Mouse (Mus musculus): ENCODE results near the gene Birc2. TPM values are rescaled to one million over a fixed set of nuclear protein-coding genes. Genes with fewer than 3 reads are reported as not detected.
"Not testable (repeated sequence)": the region's sequence is repeated elsewhere in the genome, so short reads cannot be mapped to it uniquely, and the experiment has no call there.

Birc2 gene
- total RNA-seq, 2 experiments from 2014 or later = 21.9 to 22.0 TPM

DNA sequence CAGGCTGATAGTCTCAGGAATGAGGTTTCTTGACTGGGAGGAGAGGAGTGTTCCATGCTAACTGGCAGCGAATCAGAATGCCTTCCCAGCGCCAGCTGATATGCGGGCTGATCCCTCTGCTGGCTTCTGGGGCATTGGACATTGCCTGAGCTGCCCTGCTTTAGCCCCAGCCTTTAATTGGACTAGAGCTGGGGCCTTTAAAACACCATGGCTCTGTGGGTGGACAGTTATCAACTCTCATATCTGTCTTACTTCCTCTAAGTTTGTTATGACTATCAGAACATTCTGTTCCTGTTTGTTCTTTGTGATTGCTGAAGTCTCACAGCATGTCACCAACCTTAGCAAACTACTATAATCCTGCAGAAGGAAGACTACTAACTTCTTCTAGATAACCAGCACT lies 31.1 kb upstream of the Birc2 start:
- DNase-seq = peak; percentile 20
- intact Hi-C loops (cut with DNase I) = no loop called here
- H3K27ac ChIP-seq = no peak overlapping the region
- TF ChIP-seq CTCF (IDR thresholded peaks at IDR 0.05) = no peak
- no peak overlapping the region for H3K4me3 ChIP-seq

DNA sequence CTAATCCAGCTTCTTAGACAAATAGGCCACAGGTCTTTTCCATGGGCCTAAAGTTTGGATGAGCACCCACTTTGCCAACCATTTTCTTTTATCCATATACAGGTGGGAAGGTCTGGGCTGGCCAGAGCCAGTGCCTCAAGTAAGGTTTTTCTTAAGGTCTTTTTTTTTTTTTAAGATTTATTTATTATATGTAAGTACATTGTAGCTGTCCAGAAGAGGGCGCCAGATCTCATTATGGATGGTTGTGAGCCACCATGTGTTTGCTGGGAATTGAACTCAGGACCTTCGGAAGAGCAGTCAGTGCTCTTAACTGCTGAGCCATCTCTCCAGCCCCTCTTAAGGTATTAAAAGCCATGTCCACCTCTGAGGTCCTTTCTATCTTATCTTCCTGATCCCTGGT lies 30.1 kb upstream of the Birc2 start:
- DNase-seq; intact Hi-C loops (cut with DNase I); H3K4me3 ChIP-seq; H3K27ac ChIP-seq: not testable (repeated sequence)
- TF ChIP-seq CTCF (IDR thresholded peaks at IDR 0.05) = peak; percentile 16; the same call in 1 of the 2 replicates

DNA sequence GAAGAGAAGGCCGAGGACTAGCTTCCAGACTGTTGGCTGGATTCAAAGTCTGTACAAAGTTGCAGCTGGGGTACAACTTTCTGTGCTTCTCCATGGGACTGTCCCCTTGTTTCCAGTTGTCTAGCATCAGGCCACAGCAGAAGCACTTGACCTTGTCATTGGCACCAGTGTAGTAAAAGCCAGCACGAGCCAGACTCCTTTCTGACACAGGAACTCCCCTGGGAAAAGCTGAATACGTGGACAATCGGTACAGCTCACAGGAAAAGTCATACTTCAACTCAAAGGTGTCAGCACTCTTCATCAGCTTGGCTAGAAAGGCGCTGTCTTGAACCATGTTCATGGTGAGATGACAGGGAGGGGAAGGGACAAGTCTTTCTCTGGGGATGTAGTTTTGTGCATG lies 24.1 kb upstream of the Birc2 start:
- no peak for TF ChIP-seq CTCF (IDR thresholded peaks at IDR 0.05)
- DNase-seq = no peak
- Histone ChIP-seq H3K27ac (no peak overlapping the region), H3K4me3 (no peak overlapping the region)
- intact Hi-C loops (cut with DNase I) = no loop called here

DNA sequence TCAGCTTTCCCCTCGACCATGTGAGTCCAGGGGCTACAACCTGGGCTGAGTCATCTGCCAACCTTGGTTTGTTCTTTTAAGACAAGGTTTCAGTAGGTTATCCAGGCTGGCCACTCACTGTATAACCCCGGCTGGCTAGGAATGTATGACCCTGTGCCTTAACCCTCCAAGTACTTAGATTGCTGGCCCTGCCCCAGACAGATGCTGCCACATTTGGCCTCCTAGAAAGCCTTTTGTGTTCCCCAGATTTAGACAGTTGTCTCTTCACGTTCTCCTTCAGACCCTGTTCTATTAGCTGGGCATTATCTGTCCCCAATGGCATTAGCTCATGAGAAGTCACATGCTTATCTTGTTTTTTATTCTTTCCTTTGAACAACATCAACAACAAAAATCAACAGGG lies 19.0 kb upstream of the Birc2 start:
- no peak for TF ChIP-seq CTCF (IDR thresholded peaks at IDR 0.05)
- Histone ChIP-seq H3K4me3 (no peak overlapping the region), H3K27ac (no peak overlapping the region)
- no peak for DNase-seq
- intact Hi-C loops (cut with DNase I) = loop anchor here (5.0 kb wide), 1 partner anchor 144 kb away; no protein-coding TSS in a partner anchor

DNA sequence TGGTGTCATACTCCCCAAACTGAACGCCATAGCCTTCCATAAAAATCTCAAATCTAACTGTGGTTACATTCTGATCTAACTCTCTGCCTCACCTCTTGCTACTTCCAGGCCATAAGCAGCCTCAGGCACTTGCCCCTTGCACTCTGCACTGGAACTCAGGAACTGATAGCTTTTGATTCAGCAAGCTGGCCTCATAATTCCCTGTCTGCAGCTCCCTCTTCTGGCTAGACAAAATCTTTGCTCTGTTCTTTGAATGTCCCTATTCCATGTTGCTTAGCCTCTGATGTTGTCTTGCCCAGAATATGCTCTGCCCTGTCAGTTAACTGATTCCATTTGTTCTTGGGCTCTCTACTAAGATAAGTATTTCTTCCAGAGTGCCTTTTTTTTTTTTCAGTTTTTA lies 18.5 kb upstream of the Birc2 start:
- H3K4me3 ChIP-seq = no peak overlapping the region
- H3K27ac ChIP-seq = no peak overlapping the region
- no peak for DNase-seq
- intact Hi-C loops (cut with DNase I) = loop anchor here (5.0 kb wide), 1 partner anchor 143 kb away; no protein-coding TSS in a partner anchor
- peak; percentile 60 for TF ChIP-seq CTCF (IDR thresholded peaks at IDR 0.05)

DNA sequence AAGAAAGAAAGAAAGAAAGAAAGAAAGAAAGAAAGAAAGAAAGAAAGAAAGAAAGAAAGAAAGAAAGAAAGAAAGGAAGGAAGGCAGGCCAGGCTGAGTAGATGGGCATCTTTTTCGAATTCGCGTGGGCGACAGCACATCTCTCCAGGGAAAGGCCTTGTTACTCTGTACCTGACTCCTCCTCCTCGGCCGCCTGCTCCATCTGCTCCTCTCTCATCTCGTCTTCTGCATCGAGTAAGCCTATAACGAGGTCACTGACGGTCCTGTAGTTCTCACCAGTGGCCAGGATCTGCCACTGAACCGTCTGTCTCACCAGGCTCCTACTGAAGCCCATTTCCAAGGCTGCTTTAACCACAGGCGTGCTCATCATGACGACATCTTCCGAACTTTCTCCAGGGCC lies 17.3 kb upstream of the Birc2 start:
- DNase-seq; H3K4me3 ChIP-seq; intact Hi-C loops (cut with DNase I); H3K27ac ChIP-seq: not testable (repeated sequence)

DNA sequence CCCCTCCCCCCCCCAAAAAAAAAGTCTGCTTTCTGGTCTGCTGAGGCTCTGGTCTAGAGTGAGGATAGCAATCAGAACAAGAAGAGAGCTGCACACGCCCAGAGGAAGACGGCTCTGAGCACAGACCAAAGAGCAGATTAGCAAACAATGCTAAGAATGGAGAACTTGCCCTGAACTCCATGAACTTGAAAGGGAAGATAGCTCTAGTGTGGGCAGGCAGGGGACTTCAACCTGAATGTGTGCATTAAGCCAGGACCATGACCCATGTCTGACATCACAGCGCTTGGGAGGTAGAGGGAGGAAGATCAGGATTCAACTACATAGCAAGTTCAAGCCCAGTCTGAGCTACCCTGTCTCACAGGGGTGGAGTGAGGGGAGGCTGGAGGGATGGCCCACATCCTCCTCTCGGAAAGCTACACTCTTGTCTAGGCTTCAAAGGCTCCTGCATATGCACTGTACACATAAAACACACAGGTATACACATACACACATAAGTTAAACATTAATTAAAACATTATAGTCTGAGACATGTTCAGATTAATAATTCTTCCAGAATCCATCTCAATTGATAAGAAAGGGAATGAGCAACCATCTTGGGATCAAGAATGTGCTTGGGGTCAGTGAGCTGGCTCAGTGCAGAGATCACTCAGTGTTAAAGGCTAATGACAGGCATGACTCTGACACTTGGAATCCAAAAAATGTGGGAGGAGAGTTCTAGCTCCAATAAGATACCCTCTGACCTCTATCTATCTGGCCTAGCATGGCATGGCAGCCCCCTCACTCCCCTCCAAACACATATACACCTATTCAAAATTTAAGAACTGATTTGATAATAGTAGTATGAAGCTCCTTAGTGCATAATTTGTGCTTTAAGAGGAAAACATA lies 15.7 kb upstream of the Birc2 start:
- intact Hi-C loops (cut with DNase I) = no loop called here
- no peak for DNase-seq
- Histone ChIP-seq H3K4me3 (no peak overlapping the region), H3K27ac (no peak overlapping the region)
- TF ChIP-seq CTCF (IDR thresholded peaks at IDR 0.05) = no peak

DNA sequence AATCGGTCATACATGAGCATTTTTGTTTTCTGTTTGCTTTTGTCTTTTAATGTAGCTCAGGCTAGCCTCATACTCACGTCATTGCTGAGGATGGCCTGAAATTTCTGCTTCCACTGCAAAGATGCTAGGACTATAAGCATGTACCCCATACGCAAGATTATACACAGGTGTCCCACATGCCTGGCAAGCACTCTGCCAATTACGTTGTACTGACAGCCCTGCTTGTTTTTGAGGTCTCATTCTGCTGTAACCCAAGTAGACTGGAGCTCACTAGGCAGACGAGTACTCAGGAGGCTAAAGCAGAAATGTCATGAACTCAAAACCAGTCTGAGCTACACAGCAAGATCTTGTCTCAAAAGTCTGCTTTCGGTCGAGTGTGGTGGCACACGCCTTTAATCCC lies 15.0 kb upstream of the Birc2 start:
- Histone ChIP-seq H3K4me3 (no peak overlapping the region), H3K27ac (no peak overlapping the region)
- no peak for TF ChIP-seq CTCF (IDR thresholded peaks at IDR 0.05)
- intact Hi-C loops (cut with DNase I) = no loop called here
- DNase-seq = no peak

DNA sequence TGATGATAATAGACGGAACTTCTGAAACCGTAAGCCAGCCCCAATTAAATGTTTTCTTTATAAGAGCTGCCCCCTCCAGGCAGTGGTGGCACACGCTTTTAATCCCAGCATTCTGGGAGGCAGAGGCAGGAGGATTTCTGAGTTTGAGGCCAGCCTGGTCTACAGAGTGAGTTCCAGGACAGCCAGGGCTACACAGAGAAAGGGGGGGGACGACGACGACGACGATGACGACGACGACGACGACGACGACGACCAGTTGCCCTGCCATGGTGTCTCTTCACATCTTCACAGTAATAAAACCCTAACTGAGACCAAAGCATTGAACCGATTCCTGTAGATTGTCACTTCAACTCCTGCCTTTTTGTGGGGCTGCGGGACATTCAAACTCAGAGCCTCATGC lies 11.3 kb upstream of the Birc2 start:
- Histone ChIP-seq H3K27ac (no peak overlapping the region), H3K4me3 (no peak overlapping the region)
- no peak for TF ChIP-seq CTCF (IDR thresholded peaks at IDR 0.05)
- no peak for DNase-seq
- intact Hi-C loops (cut with DNase I) = no loop called here

DNA sequence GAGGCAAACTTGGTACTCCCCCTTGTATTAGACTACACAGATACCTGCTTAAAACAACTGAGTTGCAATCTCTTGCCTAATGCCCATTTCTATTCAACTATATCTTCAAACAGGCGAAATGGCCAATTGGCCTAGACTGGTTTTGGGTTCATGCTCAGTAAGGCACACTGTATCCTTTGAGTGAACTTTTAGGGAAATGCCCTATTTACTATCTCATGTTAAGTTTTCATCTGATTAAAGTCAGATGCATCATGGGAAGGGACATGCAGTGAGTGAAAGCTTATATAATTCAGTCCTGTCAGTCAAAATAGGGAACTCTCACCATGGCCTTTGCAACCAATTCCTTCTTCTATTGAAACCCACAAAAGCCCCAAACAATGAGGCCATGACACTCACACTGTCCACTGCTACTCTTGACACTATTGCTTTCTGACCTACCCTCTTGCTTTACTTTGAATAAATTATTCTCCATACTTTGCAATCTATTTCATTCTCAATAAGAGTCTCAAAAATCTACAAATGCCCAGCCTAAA lies 9.9 kb upstream of the Birc2 start:
- TF ChIP-seq CTCF (IDR thresholded peaks at IDR 0.05) = no peak
- DNase-seq = no peak

DNA sequence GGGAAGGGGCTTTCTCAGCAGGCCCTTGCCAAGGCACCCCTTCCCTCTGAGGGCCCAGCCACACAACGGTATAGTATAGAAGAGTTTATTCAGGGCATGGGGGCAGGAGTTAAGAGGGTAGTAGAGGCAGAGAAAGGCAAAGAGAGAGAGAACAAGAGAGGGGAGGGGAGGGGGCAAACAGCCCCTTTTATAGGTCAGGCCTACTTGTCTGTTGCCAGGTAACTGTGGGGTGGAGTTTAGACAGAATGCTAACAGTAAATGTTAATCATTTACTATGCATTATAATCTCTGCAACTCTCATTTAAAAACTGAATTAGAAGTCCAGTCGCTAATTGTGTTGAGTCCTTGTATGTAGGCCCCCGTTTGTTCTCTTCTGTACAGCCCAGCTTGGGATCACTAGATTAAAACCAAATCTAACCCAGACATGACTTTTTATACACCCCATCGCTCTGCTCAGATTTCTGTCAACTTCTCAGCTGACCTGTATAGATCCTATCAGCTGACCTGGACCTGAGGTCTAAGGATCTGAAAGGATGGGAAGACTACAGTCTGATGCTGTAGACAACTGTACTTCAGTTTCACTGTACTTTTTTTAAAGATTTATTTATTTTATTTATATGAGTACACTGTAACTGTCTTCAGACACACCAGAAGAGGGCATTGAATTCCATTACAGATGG lies 8.5 kb upstream of the Birc2 start:
- Histone ChIP-seq H3K27ac (no peak overlapping the region), H3K4me3 (no peak overlapping the region)
- no peak for DNase-seq
- intact Hi-C loops (cut with DNase I) = no loop called here
- TF ChIP-seq CTCF (IDR thresholded peaks at IDR 0.05) = no peak

More for the DNA sequence above, 9.9 kb upstream of the Birc2 start:
- no peak overlapping the region for H3K4me3 ChIP-seq
- intact Hi-C loops (cut with DNase I) = no loop called here
- no peak overlapping the region for H3K27ac ChIP-seq

DNA sequence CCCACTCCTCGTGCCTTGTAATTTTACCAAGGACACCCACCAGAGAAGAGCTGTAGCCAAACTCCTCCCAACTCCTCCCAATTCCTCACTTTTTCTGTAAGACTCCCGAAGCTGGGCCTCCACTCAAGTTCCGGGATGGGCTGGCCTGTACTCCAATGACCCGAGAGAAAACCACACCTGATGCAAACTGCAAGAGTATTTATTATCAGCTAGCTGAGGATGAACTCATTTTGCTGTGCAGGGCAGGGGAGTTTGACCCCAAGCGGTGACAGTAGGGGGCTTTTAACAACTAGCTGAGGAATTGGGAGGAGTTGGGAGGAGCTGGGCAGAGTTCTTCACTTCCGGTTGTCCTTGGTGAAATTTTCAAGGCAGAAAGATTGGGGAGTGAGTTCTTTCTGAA lies 4.4 kb upstream of the Birc2 start:
- intact Hi-C loops (cut with DNase I) = no loop called here
- no peak overlapping the region for H3K4me3 ChIP-seq
- TF ChIP-seq CTCF (IDR thresholded peaks at IDR 0.05) = no peak
- no peak for DNase-seq
- no peak overlapping the region for H3K27ac ChIP-seq

DNA sequence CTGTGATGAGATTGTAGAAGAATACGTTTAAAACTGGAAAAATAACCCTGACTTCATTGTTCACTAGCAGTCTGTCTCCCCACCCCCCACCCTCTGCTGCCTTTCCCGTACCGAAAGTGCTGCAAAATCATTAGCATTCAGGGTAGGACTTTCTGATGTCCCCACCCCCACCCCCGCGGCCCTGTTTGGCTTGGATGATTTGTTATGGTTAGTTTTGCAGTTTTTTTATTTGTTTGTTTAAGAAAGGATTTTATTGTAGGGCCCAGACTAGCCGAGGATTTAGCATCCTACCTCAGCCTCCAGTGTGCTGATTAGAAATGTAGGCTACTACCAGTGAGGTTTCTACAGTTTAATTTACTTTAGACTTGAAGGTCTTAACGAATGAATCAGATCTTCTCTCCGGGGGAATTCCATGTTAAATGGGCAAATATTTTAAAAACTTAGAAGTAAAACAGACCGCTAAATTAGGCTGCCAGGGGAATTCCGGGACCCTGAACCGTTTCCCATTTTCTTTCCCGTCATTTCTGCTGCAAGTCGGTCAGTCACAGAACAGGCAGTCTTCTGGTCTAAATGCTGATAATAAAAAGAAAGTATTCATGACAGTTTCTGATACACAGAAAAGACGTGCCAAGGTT lies 1.1 kb upstream of the Birc2 start:
- Histone ChIP-seq H3K27ac (peak overlapping the region; percentile 98), H3K4me3 (peak overlapping the region; percentile 79)
- intact Hi-C loops (cut with DNase I) = loop anchor here (1.0 to 5.0 kb wide), 3 partner anchors 35 to 74 kb away; partner anchors contain the start of genes Birc3 and Tmem123
- TF ChIP-seq CTCF (IDR thresholded peaks at IDR 0.05) = no peak
- DNase-seq = no peak
